18 mouse cellular contexts compared by ENCODE assay signal in genomic region chr2:135175544-135175943, GRCm38 (mm10).
"Had no signal": no experiment of that assay in that cellular context is flagged by ENCODE, and none has a peak within 500 bp of the region (broad histone marks: within the 10 kb centered on the region; RNA-seq: fewer than 3 reads in every experiment).

No protein-coding gene starts in this region.

- H3K27me3 ChIP-seq: liver, embryonic 13.5 days; midbrain, embryonic 13.5 days; neural tube, embryonic 13.5 days; stomach, embryonic 15.5 days had no signal

- H3K9me3 ChIP-seq: liver, embryonic 13.5 days; midbrain, embryonic 13.5 days; neural tube, embryonic 13.5 days; stomach, embryonic 15.5 days had no signal

- DNase-seq: kidney, adult 18-20 months; kidney, adult 9 months; kidney, postnatal 14 days; kidney, postnatal 4 days; liver, embryonic 13.5 days; lung, embryonic 14.5 days; lung, postnatal 10 days; retina, postnatal 1 day; spleen, adult 18-20 months; thymus, adult 18-20 months; thymus, postnatal 36 days had no signal

- H3K9ac ChIP-seq: liver, embryonic 13.5 days; lung, embryonic 14.5 days; midbrain, embryonic 13.5 days; neural tube, embryonic 13.5 days; stomach, embryonic 15.5 days had no signal

- ATAC-seq: inflammation-experienced regulatory T-cells, adult 6 months; intestine, embryonic 16.5 days; midbrain, embryonic 13.5 days; midbrain, embryonic 16.5 days had no signal

- H3K36me3 ChIP-seq: liver, embryonic 13.5 days; midbrain, embryonic 13.5 days; neural tube, embryonic 13.5 days; stomach, embryonic 15.5 days had no signal

- H3K4me2 ChIP-seq: liver, embryonic 13.5 days; lung, embryonic 14.5 days; midbrain, embryonic 13.5 days; neural tube, embryonic 13.5 days; stomach, embryonic 15.5 days had no signal

- H3K27ac ChIP-seq: liver, embryonic 13.5 days; midbrain, embryonic 13.5 days; neural tube, embryonic 13.5 days; stomach, embryonic 15.5 days had no signal

- H3K4me1 ChIP-seq: liver, embryonic 13.5 days; midbrain, embryonic 13.5 days; neural tube, embryonic 13.5 days; stomach, embryonic 15.5 days had no signal

- H3K4me3 ChIP-seq: liver, embryonic 13.5 days; midbrain, embryonic 13.5 days; myocyte; neural tube, embryonic 13.5 days; stomach, embryonic 15.5 days had no signal
